Mouse (Mus musculus): ENCODE measurements around the gene Atp8b2. TPM values are rescaled to one million over a fixed set of nuclear protein-coding genes. Genes with fewer than 3 reads are reported as not detected.

Gene Atp8b2
- polyA plus RNA-seq, 2 experiments: 20.5 to 88.4 TPM

DNA sequence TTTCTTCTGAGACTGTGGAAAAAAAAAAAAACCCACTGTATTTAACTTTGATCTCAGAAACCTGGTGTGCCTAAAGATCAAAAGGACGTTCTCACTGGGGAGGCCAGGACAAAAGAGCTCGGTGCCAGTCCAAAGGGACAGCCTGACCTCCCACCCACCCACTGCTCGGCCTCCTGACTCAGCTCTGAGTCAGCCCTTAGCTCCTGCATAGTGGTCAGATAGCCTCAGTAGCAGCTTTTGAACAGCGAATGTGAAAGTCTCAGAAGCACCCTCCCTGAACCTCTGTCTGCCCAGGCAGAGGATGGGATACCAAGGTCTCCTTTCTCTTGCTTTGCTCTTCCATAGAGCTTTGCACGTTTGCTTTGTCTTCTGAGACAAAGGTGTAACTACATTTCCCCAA lies 66.7 kb downstream of the Atp8b2 start:
- DNase-seq (ENCODE audit: low spot score) (no peak), ATAC-seq (ENCODE audit: low FRiP score, low read depth) (no peak)
- H3K27ac ChIP-seq (replicated peaks; ENCODE audit: low read depth, low read length): no peak overlapping the region
- no peaks in the 10 kb centered on the region for H3K27me3 ChIP-seq (ENCODE audit: control insufficient read depth, insufficient read depth, low read length)
- H3K4me2 ChIP-seq (replicated peaks; ENCODE audit: low read depth, low read length, severe bottlenecking): no peak overlapping the region
- H3K9me3 ChIP-seq (ENCODE audit: control insufficient read depth, low read length): no peaks in the 10 kb centered on the region
- H3K4me1 ChIP-seq (ENCODE audit: control insufficient read depth, insufficient read depth, low read length): no peaks in the 10 kb centered on the region; the same call in 1 of the 2 replicates
- WGBS: 25% methylated on average over 5 of the region's 5 CpGs
- H3K9ac ChIP-seq (ENCODE audit: low read depth, low read length, severe bottlenecking): no peak overlapping the region
- H3K4me3 ChIP-seq (replicated peaks; ENCODE audit: low read length): no peak overlapping the region
- H3K36me3 ChIP-seq (ENCODE audit: control insufficient read depth, insufficient read depth, low read length): no peaks in the 10 kb centered on the region
- TF ChIP-seq POLR2A (IDR thresholded peaks at IDR 0.05; ENCODE audit: borderline replicate concordance, extremely low read depth, insufficient read depth, insufficient read length): no peak

DNA sequence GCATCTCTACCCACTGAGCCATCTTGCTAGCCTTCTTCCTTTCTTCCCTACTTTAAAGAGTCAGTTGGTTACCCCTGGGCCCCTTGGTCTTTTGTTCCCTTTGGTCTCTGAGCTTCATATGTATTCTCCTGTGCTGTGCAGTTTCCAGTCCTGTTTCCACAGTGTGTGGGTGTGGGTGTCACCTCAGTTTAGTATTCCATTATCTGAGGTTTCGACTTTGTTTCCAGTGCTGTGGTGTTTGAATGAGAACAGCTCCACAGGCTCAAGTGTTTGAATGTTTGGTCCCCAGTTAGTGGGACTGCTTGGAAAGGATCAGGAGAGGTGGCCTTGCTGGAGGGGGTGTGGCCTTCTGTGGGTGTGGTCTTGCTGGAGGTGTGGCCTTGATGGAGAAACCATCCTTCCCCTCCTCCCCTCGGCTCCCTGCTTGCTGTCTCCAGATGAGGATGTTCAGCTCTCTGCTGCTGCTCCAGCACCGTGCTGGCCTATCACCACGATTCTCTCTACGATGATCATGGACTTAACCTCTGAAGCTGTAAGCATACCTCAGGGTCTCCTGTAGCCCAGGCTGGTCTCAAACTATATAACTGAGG lies 70.7 kb downstream of the Atp8b2 start:
- TF ChIP-seq POLR2A (IDR thresholded peaks at IDR 0.05; ENCODE audit: borderline replicate concordance, extremely low read depth, insufficient read depth, insufficient read length): no peak
- no peak overlapping the region for H3K4me2 ChIP-seq (replicated peaks; ENCODE audit: low read depth, low read length, severe bottlenecking)
- peaks cover 13% of the 10 kb centered on the region for H3K4me1 ChIP-seq (ENCODE audit: control insufficient read depth, insufficient read depth, low read length)
- ATAC-seq (ENCODE audit: low FRiP score, low read depth) (no peak), DNase-seq (ENCODE audit: low spot score) (no peak)
- H3K9me3 ChIP-seq (ENCODE audit: control insufficient read depth, low read length): no peaks in the 10 kb centered on the region
- WGBS: 85% methylated on average over 5 of the region's 5 CpGs
- H3K27me3 ChIP-seq (ENCODE audit: control insufficient read depth, insufficient read depth, low read length): no peaks in the 10 kb centered on the region
- H3K4me3 ChIP-seq (replicated peaks; ENCODE audit: low read length): no peak overlapping the region
- no peak overlapping the region for H3K9ac ChIP-seq (ENCODE audit: low read depth, low read length, severe bottlenecking)
- H3K27ac ChIP-seq (replicated peaks; ENCODE audit: low read depth, low read length): no peak overlapping the region
- no peaks in the 10 kb centered on the region for H3K36me3 ChIP-seq (ENCODE audit: control insufficient read depth, insufficient read depth, low read length)

DNA sequence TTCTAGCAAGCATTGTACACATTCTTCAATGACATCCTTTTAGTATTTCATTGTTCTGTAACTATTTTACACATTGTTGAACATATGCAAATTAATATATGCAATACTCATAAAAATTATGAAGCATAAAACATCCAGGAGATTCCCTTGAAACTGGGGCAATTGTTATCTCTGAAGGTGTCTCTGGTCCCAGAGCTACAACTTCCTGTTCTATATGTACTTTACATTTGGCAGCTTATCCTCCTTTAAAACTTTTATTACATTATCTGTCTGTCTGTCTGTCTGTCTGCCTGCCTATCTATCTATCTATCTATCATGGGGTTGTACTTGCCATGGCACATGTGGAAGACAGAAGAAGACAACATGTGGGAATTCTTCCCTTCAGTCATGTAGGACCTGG lies 71.6 kb downstream of the Atp8b2 start:
- TF ChIP-seq POLR2A (IDR thresholded peaks at IDR 0.05; ENCODE audit: borderline replicate concordance, extremely low read depth, insufficient read depth, insufficient read length): no peak
- Histone ChIP-seq H3K27ac (replicated peaks; ENCODE audit: low read depth, low read length) (no peak overlapping the region), H3K27me3 (ENCODE audit: control insufficient read depth, insufficient read depth, low read length) (no peaks in the 10 kb centered on the region), H3K4me2 (replicated peaks; ENCODE audit: low read depth, low read length, severe bottlenecking) (no peak overlapping the region), H3K9ac (ENCODE audit: low read depth, low read length, severe bottlenecking) (no peak overlapping the region), H3K4me3 (replicated peaks; ENCODE audit: low read length) (no peak overlapping the region), H3K4me1 (ENCODE audit: control insufficient read depth, insufficient read depth, low read length) (peaks cover 13% of the 10 kb centered on the region), H3K9me3 (ENCODE audit: control insufficient read depth, low read length) (no peaks in the 10 kb centered on the region), H3K36me3 (ENCODE audit: control insufficient read depth, insufficient read depth, low read length) (no peaks in the 10 kb centered on the region)
- DNase-seq (ENCODE audit: low spot score): no peak
- ATAC-seq (ENCODE audit: low FRiP score, low read depth): no peak

DNA sequence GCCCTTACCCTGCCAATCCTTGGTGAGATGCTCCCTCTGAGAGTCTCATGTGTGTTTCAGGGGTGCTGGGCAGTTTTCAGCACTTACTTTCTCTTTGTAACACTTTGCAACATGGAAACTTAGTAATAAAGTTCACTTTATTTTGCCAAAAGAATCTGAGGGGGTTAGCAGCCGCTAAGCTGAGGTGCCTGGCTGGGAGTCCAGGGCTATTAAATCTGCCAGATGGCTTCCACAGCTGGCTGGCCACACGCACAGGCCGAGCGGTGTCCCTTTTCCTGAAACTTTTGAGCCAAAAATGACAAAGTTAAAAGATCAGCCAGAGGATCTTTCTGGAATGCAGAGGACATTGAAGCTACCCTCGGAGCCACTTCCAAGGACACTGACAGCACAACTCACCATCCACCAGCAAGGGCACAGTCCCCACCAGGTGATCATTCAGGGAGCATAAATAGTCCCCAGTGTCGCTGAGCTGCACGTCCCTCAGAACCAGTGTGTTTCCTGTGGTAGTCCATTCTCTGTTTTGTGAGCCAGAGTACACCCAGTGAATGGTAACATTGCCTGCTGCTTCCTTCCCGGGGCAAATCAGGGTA lies 73.4 kb downstream of the Atp8b2 start:
- Histone ChIP-seq H3K9me3 (ENCODE audit: control insufficient read depth, low read length) (no peaks in the 10 kb centered on the region), H3K27me3 (ENCODE audit: control insufficient read depth, insufficient read depth, low read length) (no peaks in the 10 kb centered on the region), H3K4me3 (replicated peaks; ENCODE audit: low read length) (no peak overlapping the region), H3K9ac (ENCODE audit: low read depth, low read length, severe bottlenecking) (no peak overlapping the region), H3K4me2 (replicated peaks; ENCODE audit: low read depth, low read length, severe bottlenecking) (0 out of 2 replicates have a peak overlapping the region, but pooled peaks have one; percentile 16), H3K27ac (replicated peaks; ENCODE audit: low read depth, low read length) (0 out of 2 replicates have a peak overlapping the region, but pooled peaks have one; percentile 26), H3K4me1 (ENCODE audit: control insufficient read depth, insufficient read depth, low read length) (peaks cover 13% of the 10 kb centered on the region), H3K36me3 (ENCODE audit: control insufficient read depth, insufficient read depth, low read length) (no peaks in the 10 kb centered on the region)
- DNase-seq (ENCODE audit: low spot score): no peak
- 23% methylated on average over 8 of the region's 8 CpGs for WGBS
- TF ChIP-seq POLR2A (IDR thresholded peaks at IDR 0.05; ENCODE audit: borderline replicate concordance, extremely low read depth, insufficient read depth, insufficient read length): no peak
- ATAC-seq (ENCODE audit: low FRiP score, low read depth): peak; percentile 73; the same call in 1 of the 2 replicates

Small RNA genes within 50 kb of the gene (microRNA-seq; reads per million reads assigned to microRNA genes)
- gene Mir7669: not detected

Other genes with a start within 250 kb of the Atp8b2 start
- 29.3 and 31.8 TPM in 2 replicates for gene Adar, start 248.5 kb downstream of the Atp8b2 start, polyA plus RNA-seq (2012; rRNA removed)
- 10.8 and 14.7 TPM in 2 replicates for gene Adar, start 248.5 kb downstream of the Atp8b2 start, polyA plus RNA-seq (2014; fragmentation: Nextera tagmentation; extraction: Ambion mirVana)
- 0.43 and 0.64 TPM in 2 replicates for gene Chrnb2, start 198.9 kb downstream of the Atp8b2 start, polyA plus RNA-seq (2012; rRNA removed)
- 0.37 and 0.55 TPM in 2 replicates for gene Chrnb2, start 198.9 kb downstream of the Atp8b2 start, polyA plus RNA-seq (2014; fragmentation: Nextera tagmentation; extraction: Ambion mirVana)
- gene Ube2q1, start 189.9 kb downstream of the Atp8b2 start, polyA plus RNA-seq (2012; rRNA removed): 45.8 and 47.0 TPM in 2 replicates
- gene Ube2q1, start 189.9 kb downstream of the Atp8b2 start, polyA plus RNA-seq (2014; fragmentation: Nextera tagmentation; extraction: Ambion mirVana): 24.0 TPM in 2 replicates
- 2.9 TPM in 2 replicates for gene She, start 132.1 kb downstream of the Atp8b2 start, polyA plus RNA-seq (2012; rRNA removed)
- 4.7 and 4.9 TPM in 2 replicates for gene She, start 132.1 kb downstream of the Atp8b2 start, polyA plus RNA-seq (2014; fragmentation: Nextera tagmentation; extraction: Ambion mirVana)
- gene Il6ra, start 50.3 kb downstream of the Atp8b2 start, polyA plus RNA-seq (2012; rRNA removed): 1.1 and 1.2 TPM in 2 replicates
- gene Il6ra, start 50.3 kb downstream of the Atp8b2 start, polyA plus RNA-seq (2014; fragmentation: Nextera tagmentation; extraction: Ambion mirVana): 1.3 and 1.5 TPM in 2 replicates
- 110 and 121 TPM in 2 replicates for gene Hax1, start 35.3 kb upstream of the Atp8b2 start, polyA plus RNA-seq (2012; rRNA removed)
- gene Hax1, start 35.3 kb upstream of the Atp8b2 start, polyA plus RNA-seq (2014; fragmentation: Nextera tagmentation; extraction: Ambion mirVana): 135 and 139 TPM in 2 replicates
- gene 4933434E20Rik, start 88.1 kb upstream of the Atp8b2 start, polyA plus RNA-seq (2012; rRNA removed): 62.2 and 69.4 TPM in 2 replicates
- 133 and 139 TPM in 2 replicates for gene 4933434E20Rik, start 88.1 kb upstream of the Atp8b2 start, polyA plus RNA-seq (2014; fragmentation: Nextera tagmentation; extraction: Ambion mirVana)
- gene Ubap2l, start 89.1 kb upstream of the Atp8b2 start, polyA plus RNA-seq (2012; rRNA removed): 205 and 239 TPM in 2 replicates
- 214 and 235 TPM in 2 replicates for gene Ubap2l, start 89.1 kb upstream of the Atp8b2 start, polyA plus RNA-seq (2014; fragmentation: Nextera tagmentation; extraction: Ambion mirVana)
- 258 and 269 TPM in 2 replicates for gene Tpm3, start 109.1 kb upstream of the Atp8b2 start, polyA plus RNA-seq (2012; rRNA removed)
- gene Tpm3, start 109.1 kb upstream of the Atp8b2 start, polyA plus RNA-seq (2014; fragmentation: Nextera tagmentation; extraction: Ambion mirVana): 436 and 464 TPM in 2 replicates
- 2.5 and 2.6 TPM in 2 replicates for gene Nup210l, start 140.6 kb upstream of the Atp8b2 start, polyA plus RNA-seq (2012; rRNA removed)
- 0.30 and 0.47 TPM in 2 replicates for gene Nup210l, start 140.6 kb upstream of the Atp8b2 start, polyA plus RNA-seq (2014; fragmentation: Nextera tagmentation; extraction: Ambion mirVana)